Mouse (Mus musculus) adrenal gland, postnatal 10 days (tissue): Measurements from ENCODE around the gene Lmo4. TPM values are rescaled to one million over a fixed set of nuclear protein-coding genes. Genes with fewer than 3 reads are reported as not detected.

Experiments used
- DNase-seq: peaks from one replicate; pipeline ENCODE4 v3.0.0; 2021; ENCODE audit warnings: mixed read lengths
- total RNA-seq, 2 experiments: library from RNA; stranded (reverse); gene quantifications; 2 replicates each; pipeline ENCODE4 v1.2.3; 2021

Lmo4 gene
- total RNA-seq, 2 experiments from 2014 or later: 63.1 to 65.6 TPM

DNA sequence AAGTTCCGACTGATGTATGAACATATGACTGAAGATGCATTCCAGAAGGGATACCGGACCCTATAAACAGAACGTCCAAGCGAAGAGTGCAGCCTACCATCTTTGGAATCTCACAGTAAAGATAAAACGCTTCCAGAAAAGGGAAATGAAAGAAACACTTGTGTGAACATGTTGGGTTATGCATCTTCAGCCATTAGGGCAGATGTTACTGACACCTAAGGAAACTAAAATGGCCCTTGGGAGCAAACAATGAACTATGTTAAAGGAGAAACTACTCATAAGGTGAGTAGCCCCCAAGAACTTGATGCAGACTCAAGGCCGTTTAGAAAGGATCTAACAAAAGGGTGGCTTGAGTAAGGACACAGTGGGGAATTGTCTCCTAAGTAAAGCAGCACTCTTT lies 54.0 kb downstream of the Lmo4 start:
- DNase-seq: no peak

DNA sequence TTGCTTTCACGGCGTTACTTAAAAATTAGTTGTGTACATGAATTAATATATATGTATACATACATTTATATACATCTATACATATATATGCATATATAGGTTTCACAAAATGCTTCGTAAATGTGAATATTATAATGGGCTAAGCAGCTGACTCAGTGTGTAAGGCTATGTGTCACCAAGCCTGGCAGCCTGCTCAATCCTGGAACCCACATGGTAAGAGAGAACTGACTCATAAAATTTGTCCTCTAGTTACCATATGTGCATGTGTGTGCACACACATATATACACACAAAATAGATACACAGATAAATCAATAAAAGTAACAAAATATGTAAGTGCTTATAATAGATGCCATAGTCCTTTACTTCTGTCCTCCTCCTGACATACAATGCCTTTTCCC lies 56.8 kb downstream of the Lmo4 start:
- no peak for DNase-seq

DNA sequence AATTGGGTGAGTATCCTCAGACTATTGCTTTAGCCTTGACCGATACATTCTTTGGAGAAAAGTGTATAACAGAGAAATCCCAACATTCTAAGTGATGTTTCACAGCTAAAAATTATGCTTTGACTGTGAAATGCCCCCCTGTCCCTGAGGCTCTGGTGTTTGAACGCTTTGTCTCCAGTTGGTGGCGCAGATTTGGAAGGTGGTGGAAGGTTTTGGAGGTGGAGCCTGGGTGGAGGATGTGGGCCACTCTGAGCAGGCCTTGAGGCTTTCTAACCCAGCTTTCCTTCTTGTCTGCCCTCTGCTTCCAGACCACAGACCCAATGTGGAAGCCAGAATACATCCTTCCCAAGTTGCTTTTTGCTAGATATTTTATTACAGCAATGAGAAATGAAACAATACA lies 57.8 kb downstream of the Lmo4 start:
- DNase-seq: no peak

DNA sequence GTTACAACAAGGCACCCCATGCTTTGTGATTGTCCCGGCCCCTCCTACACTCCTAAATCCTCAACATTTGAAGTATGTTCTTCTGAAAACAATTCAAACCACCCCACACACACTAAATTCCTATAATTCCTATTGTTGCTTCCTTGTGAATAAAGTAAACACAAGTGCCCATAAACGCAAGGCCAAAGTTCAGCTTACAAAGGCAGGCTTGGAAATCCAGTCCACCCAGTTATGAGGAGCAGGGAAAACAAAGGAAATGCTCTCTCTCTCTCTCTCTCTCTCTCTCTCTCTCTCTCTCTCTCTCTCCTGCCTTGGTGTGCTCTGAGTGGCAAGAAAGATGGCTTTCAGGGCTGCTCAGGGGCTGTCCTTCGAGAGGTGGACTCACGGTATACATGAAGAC lies 61.0 kb downstream of the Lmo4 start:
- no peak for DNase-seq

DNA sequence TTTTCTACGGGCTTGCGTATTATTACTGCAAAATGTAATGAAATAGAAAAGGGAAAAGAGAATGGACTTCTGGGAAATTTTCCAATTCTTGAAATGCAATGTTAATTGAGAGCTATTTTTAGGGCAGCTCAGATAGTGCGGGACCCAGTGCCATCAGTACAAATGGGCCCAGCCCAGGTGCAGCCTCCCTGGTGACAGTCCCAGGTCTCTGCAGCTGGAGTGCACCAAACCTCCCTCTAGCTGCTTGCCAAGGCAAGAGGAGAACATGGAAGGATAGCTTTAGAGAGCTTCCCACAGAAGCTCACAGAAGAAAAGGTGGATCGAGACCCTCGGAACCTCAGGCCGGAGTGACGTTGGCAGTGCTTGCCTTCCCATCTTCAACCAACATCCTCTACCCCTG lies 62.1 kb downstream of the Lmo4 start:
- DNase-seq: no peak

DNA sequence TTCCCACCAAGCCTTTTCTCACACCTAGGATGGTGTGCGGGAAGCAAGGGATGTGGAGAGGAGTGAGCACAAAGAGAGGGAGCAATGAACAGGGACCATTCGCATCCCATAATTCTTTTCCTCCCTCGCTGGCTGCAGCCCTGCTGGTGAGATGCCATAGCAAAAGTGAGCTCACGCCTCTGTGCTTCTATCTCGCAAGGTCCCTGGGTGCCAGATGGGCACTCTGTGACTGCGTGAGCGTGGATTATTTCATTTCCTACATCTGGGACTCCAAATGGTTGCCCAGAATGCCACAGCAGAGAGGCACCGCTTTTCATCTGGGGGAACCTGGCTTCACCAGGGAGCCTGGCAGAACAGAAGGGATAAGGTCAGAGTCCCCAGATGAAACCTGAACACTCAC lies 63.2 kb downstream of the Lmo4 start:
- DNase-seq: no peak

DNA sequence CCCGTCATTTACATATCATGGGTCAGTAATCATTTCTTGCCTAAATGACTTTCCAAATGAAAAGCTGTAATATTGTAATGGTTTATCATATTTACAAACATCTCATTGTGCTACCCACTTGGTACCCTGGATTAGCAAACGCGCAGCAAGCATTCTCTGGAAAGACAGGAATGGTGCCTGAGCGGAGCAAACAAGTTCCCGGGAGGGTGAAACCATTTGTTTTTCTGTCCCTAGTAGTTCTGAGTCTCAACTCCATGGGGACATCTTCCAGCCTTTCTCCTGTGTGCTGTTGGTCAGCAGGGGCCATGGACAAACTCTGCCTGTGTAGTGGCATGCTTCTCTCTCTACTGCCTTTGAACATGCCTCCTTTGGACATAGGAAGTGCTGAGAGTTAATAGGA lies 64.2 kb downstream of the Lmo4 start:
- DNase-seq: no peak

DNA sequence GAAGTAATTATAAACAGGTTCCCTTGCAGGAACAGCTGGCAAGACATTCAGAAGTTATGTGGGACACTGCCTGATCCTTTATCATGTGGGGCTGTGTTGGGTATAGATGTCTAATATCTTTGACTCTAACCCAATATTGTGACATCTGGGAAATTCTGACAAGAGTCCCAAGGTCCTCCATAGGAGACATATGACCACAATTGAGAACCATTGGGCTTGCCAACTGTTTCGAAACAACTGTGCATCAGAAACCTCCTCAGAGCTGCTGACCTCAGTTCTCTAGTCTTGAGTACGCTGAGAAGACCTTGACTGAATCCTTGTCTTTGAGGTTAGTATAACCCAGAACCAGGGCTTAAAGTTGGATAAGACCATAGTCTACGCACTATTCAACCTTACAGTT lies 66.4 kb downstream of the Lmo4 start:
- DNase-seq: peak; percentile 3
